Mouse (Mus musculus) left cerebral cortex, adult 6 months (tissue): ENCODE data around the gene Pgpep1. TPM values are rescaled to one million over a fixed set of nuclear protein-coding genes. Genes with fewer than 3 reads are reported as not detected.

ENCODE experiments used
- long read RNA-seq, 2 experiments: library from polyadenylated mRNA; unstranded; transcript quantifications; one replicate each; pipeline ENCODE4 v2.0.0; 2019 to 2020
- polyA plus RNA-seq: library from polyadenylated mRNA; unstranded; fragments of <200 nt; fragmentation: Nextera tagmentation; gene quantifications from 2 replicates; pipeline ENCODE4 v1.2.3, GENCODE M21; 2021

Gene Pgpep1
- 11.0 and 11.5 TPM in 2 replicates for polyA plus RNA-seq
- long read RNA-seq, experiment 1, full-length matches to known transcripts = 28 of 39 reads
- long read RNA-seq, experiment 1, partial matches to known transcripts = 0 of 39 reads
- long read RNA-seq, experiment 1, other reads (novel, unspliced or antisense) = 11 of 39 reads
- long read RNA-seq, experiment 2, full-length matches to known transcripts = 7 of 20 reads
- long read RNA-seq, experiment 2, partial matches to known transcripts = 0 of 20 reads
- long read RNA-seq, experiment 2, other reads (novel, unspliced or antisense) = 13 of 20 reads

GRCm38 (mm10) chr8:70660273-70660725 is at the start of gene Pgpep1:
Gene Pgpep1 (minus strand): TSS chr8:70660388.

GRCm38 (mm10) chr8:70703287-70703686 is 43.1 kb upstream of the Pgpep1 start, which contains the start of gene Iqcn:
Gene Iqcn (plus strand): TSS chr8:70703457.

GRCm38 (mm10) chr8:70698310-70699109 is 38.3 kb upstream of the Pgpep1 start, which contains the start of gene Jund:
Gene Jund (plus strand): TSS chr8:70698949.

DNA sequence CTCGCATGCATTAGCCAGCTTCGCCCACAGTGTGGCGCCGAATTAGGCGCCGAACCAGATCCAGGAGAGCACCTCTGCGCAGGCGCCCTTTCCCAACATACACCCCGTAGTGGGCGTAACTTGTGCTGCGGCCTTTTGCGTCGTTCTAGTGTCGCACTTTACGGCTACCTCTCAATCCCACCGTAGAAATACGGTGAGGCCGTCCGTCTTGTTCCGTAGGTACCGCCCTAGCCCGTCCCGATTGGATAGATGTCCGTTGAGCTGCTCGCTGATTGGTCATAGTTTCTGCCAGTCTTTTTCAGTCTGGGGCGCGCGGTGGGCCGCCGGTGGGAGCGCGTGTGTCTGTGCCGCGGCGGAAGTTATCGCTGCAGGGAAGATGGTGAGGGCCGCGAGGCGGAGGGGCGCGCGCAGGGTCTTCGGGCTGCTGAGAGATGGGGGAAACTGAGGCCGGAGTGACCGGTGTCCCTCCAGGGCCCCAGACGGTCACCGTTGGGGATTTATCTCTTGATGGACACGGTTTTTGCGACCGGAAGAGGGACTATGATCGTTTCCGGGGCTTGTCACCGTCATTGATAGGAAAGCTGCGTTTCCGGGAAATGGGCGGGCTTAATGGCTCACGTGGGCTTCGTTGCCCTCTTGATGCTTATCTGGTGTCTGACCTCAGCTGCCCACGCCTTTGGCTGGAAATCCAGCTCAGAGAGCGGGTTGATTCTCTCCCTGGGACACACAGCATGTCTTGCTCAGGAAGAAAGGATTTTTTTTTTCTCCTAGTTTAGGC is 13.1 kb upstream of the Pgpep1 start, which contains the start of gene Lsm4:
Lsm4 (plus strand) TSS at position 170 of the 778 bp plus-strand sequence.

GRCm38 (mm10) chr8:70632346-70632892 is 27.8 kb downstream of the Pgpep1 start, which contains the start of gene Gdf15:
Gene Gdf15 (minus strand): TSS chr8:70632456.

GRCm38 (mm10) chr8:70615894-70616293 is 44.3 kb downstream of the Pgpep1 start, which contains the start of gene Lrrc25:
Gene Lrrc25 (plus strand): TSS chr8:70616155.

GRCm38 (mm10) chr8:70608749-70609367 is 51.3 kb downstream of the Pgpep1 start, which contains the start of gene Ssbp4:
Gene Ssbp4 (minus strand): TSS chr8:70608872.

Other genes with a start within 250 kb of the Pgpep1 start
- gene Crtc1, start 220.8 kb downstream of the Pgpep1 start, polyA plus RNA-seq = 53.2 and 75.6 TPM in 2 replicates
- 30.8 and 37.7 TPM in 2 replicates for gene Klhl26, start 183.4 kb downstream of the Pgpep1 start, polyA plus RNA-seq
- 550 and 567 TPM in 2 replicates for gene Tmem59l, start 173.0 kb downstream of the Pgpep1 start, polyA plus RNA-seq
- gene Crlf1, start 167.2 kb downstream of the Pgpep1 start, polyA plus RNA-seq = 0.81 and 2.0 TPM in 2 replicates
- 347 and 396 TPM in 2 replicates for gene Rex1bd, start 153.6 kb downstream of the Pgpep1 start, polyA plus RNA-seq
- gene Uba52, start 149.6 kb downstream of the Pgpep1 start, polyA plus RNA-seq = 3,921 and 4,944 TPM in 2 replicates
- 287 and 603 TPM in 2 replicates for gene Fkbp8, start 132.7 kb downstream of the Pgpep1 start, polyA plus RNA-seq
- 73.8 and 77.6 TPM in 2 replicates for gene Kxd1, start 132.4 kb downstream of the Pgpep1 start, polyA plus RNA-seq
- gene Ell, start 120.9 kb downstream of the Pgpep1 start, polyA plus RNA-seq = 3.9 and 9.1 TPM in 2 replicates
- gene Isyna1, start 66.0 kb downstream of the Pgpep1 start, polyA plus RNA-seq = 36.5 and 38.4 TPM in 2 replicates
- 88.8 and 293 TPM in 2 replicates for gene Ssbp4, start 51.5 kb downstream of the Pgpep1 start, polyA plus RNA-seq
- 0.72 and 1.7 TPM in 2 replicates for gene Lrrc25, start 44.2 kb downstream of the Pgpep1 start, polyA plus RNA-seq
- gene Gdf15, start 27.9 kb downstream of the Pgpep1 start, polyA plus RNA-seq = 0.23 TPM in 1 of 2 replicates, not detected in the other
- 222 and 248 TPM in 2 replicates for gene Lsm4, start 12.9 kb upstream of the Pgpep1 start, polyA plus RNA-seq
- 5.3 and 148 TPM in 2 replicates for gene Jund, start 38.6 kb upstream of the Pgpep1 start, polyA plus RNA-seq
- 0.03 TPM in 1 of 2 replicates, not detected in the other for gene Iqcn, start 43.1 kb upstream of the Pgpep1 start, polyA plus RNA-seq
- 0.19 and 0.25 TPM in 2 replicates for gene Gm3336, start 58.2 kb upstream of the Pgpep1 start, polyA plus RNA-seq
- 0.18 and 0.60 TPM in 2 replicates for gene Pde4c, start 63.3 kb upstream of the Pgpep1 start, polyA plus RNA-seq
- 895 and 1,300 TPM in 2 replicates for gene Rab3a, start 94.3 kb upstream of the Pgpep1 start, polyA plus RNA-seq
- gene Mpv17l2, start 100.6 kb upstream of the Pgpep1 start, polyA plus RNA-seq = 100 and 108 TPM in 2 replicates
- 82.0 and 99.2 TPM in 2 replicates for gene Pik3r2, start 116.3 kb upstream of the Pgpep1 start, polyA plus RNA-seq
- 66.9 and 129 TPM in 2 replicates for gene Mast3, start 144.7 kb upstream of the Pgpep1 start, polyA plus RNA-seq
- 0.14 and 0.27 TPM in 2 replicates for gene Il12rb1, start 148.1 kb upstream of the Pgpep1 start, polyA plus RNA-seq
- 9.4 and 9.7 TPM in 2 replicates for gene Arrdc2, start 179.3 kb upstream of the Pgpep1 start, polyA plus RNA-seq
- gene Kcnn1, start 202.9 kb upstream of the Pgpep1 start, polyA plus RNA-seq = 12.4 and 13.0 TPM in 2 replicates
- gene Ccdc124, start 213.5 kb upstream of the Pgpep1 start, polyA plus RNA-seq = 140 and 167 TPM in 2 replicates
- gene Slc5a5, start 232.4 kb upstream of the Pgpep1 start, polyA plus RNA-seq = 16.6 and 17.9 TPM in 2 replicates
- gene Rpl18a, start 237.0 kb upstream of the Pgpep1 start, polyA plus RNA-seq = 3,531 and 4,437 TPM in 2 replicates
- gene Map1s, start 245.5 kb upstream of the Pgpep1 start, polyA plus RNA-seq = 18.1 and 27.3 TPM in 2 replicates